Mouse (Mus musculus): ENCODE results near the gene Myo10. TPM values are rescaled to one million over a fixed set of nuclear protein-coding genes. Genes with fewer than 3 reads are reported as not detected.

The Myo10 gene
- polyA plus RNA-seq, 1 experiment from 2014 or later: 39.8 TPM

- Histone ChIP-seq H3K4me1 (peaks cover 36% of the 10 kb centered on the region), H3K36me3 (0 out of 2 replicates have a peak, but pooled peaks cover 4% of the 10 kb centered on the region), H3K4me3 (no peak overlapping the region), H3K9me3 (no peaks in the 10 kb centered on the region), H3K9ac (no peak overlapping the region), H3K4me2 (replicated peaks) (no peak overlapping the region), H3K27me3 (no peaks in the 10 kb centered on the region), H3K27ac (no peak overlapping the region)
- ATAC-seq (ENCODE audit: insufficient number of reproducible peaks, insufficient read depth, low FRiP score, low TSS enrichment): no peak
- 61% methylated on average over 5 of the region's 5 CpGs for WGBS
Measured at GRCm38 (mm10) chr15:25653680-25654079, 31.4 kb downstream of the Myo10 start.

- Histone ChIP-seq H3K9ac (no peak overlapping the region), H3K27ac (peak overlapping the region; percentile 72), H3K9me3 (no peaks in the 10 kb centered on the region), H3K4me1 (peaks cover 20% of the 10 kb centered on the region), H3K27me3 (no peaks in the 10 kb centered on the region), H3K4me2 (replicated peaks) (peak overlapping the region; percentile 25), H3K4me3 (no peak overlapping the region), H3K36me3 (0 out of 2 replicates have a peak, but pooled peaks cover 11% of the 10 kb centered on the region)
- 15% methylated on average over 8 of the region's 8 CpGs for WGBS
- 0 out of 2 replicates have a peak, but pooled peaks have one; percentile 18 for ATAC-seq (ENCODE audit: insufficient number of reproducible peaks, insufficient read depth, low FRiP score, low TSS enrichment)
Measured at GRCm38 (mm10) chr15:25662833-25663519, 40.7 kb downstream of the Myo10 start.

- Histone ChIP-seq H3K36me3 (0 out of 2 replicates have a peak, but pooled peaks cover 12% of the 10 kb centered on the region), H3K4me3 (no peak overlapping the region), H3K9ac (no peak overlapping the region), H3K4me2 (replicated peaks) (no peak overlapping the region), H3K9me3 (no peaks in the 10 kb centered on the region), H3K27me3 (no peaks in the 10 kb centered on the region), H3K4me1 (peaks cover 36% of the 10 kb centered on the region), H3K27ac (no peak overlapping the region)
- no peak for ATAC-seq (ENCODE audit: insufficient number of reproducible peaks, insufficient read depth, low FRiP score, low TSS enrichment)
- 52% methylated on average over 16 of the region's 16 CpGs for WGBS
Measured at GRCm38 (mm10) chr15:25669283-25670247, 47.2 kb downstream of the Myo10 start.

GRCm38 (mm10) chr15:25673231-25673980, 51.1 kb downstream of the Myo10 start:
- H3K9me3 ChIP-seq: no peaks in the 10 kb centered on the region
- no peaks in the 10 kb centered on the region for H3K36me3 ChIP-seq
- 20% methylated on average over 6 of the region's 6 CpGs for WGBS
- H3K27ac ChIP-seq: peak overlapping the region; percentile 0; the same call in 1 of the 2 replicates
- H3K9ac ChIP-seq: no peak overlapping the region
- no peak for ATAC-seq (ENCODE audit: insufficient number of reproducible peaks, insufficient read depth, low FRiP score, low TSS enrichment)
- H3K27me3 ChIP-seq: no peaks in the 10 kb centered on the region
- H3K4me2 ChIP-seq (replicated peaks): no peak overlapping the region
- no peak overlapping the region for H3K4me3 ChIP-seq
- H3K4me1 ChIP-seq: peaks cover 64% of the 10 kb centered on the region

GRCm38 (mm10) chr15:25674099-25674931, 52.0 kb downstream of the Myo10 start:
- no peak overlapping the region for H3K4me2 ChIP-seq (replicated peaks)
- no peak overlapping the region for H3K9ac ChIP-seq
- 77% methylated on average over 17 of the region's 17 CpGs for WGBS
- H3K27ac ChIP-seq: 0 out of 2 replicates have a peak overlapping the region, but pooled peaks have one; percentile 26
- peaks cover 65% of the 10 kb centered on the region for H3K4me1 ChIP-seq
- no peaks in the 10 kb centered on the region for H3K27me3 ChIP-seq
- no peaks in the 10 kb centered on the region for H3K36me3 ChIP-seq
- H3K9me3 ChIP-seq: no peaks in the 10 kb centered on the region
- ATAC-seq (ENCODE audit: insufficient number of reproducible peaks, insufficient read depth, low FRiP score, low TSS enrichment): no peak
- no peak overlapping the region for H3K4me3 ChIP-seq

GRCm38 (mm10) chr15:25674932-25675250, 52.6 kb downstream of the Myo10 start:
- no peak overlapping the region for H3K9ac ChIP-seq
- H3K27ac ChIP-seq: no peak overlapping the region
- H3K9me3 ChIP-seq: no peaks in the 10 kb centered on the region
- H3K4me1 ChIP-seq: peaks cover 66% of the 10 kb centered on the region
- no peak overlapping the region for H3K4me2 ChIP-seq (replicated peaks)
- no peaks in the 10 kb centered on the region for H3K36me3 ChIP-seq
- no peak overlapping the region for H3K4me3 ChIP-seq
- 79% methylated on average over 4 of the region's 4 CpGs for WGBS
- no peak for ATAC-seq (ENCODE audit: insufficient number of reproducible peaks, insufficient read depth, low FRiP score, low TSS enrichment)
- no peaks in the 10 kb centered on the region for H3K27me3 ChIP-seq

- Histone ChIP-seq H3K4me3 (no peak overlapping the region), H3K4me2 (replicated peaks) (no peak overlapping the region), H3K27me3 (no peaks in the 10 kb centered on the region), H3K4me1 (peaks cover 68% of the 10 kb centered on the region), H3K9me3 (no peaks in the 10 kb centered on the region), H3K9ac (no peak overlapping the region), H3K36me3 (no peaks in the 10 kb centered on the region), H3K27ac (no peak overlapping the region)
- ATAC-seq (ENCODE audit: insufficient number of reproducible peaks, insufficient read depth, low FRiP score, low TSS enrichment): no peak
- WGBS: 88% methylated on average over 11 of the region's 11 CpGs
Measured at GRCm38 (mm10) chr15:25675359-25675758, 53.0 kb downstream of the Myo10 start.

- no peaks in the 10 kb centered on the region for H3K9me3 ChIP-seq
- H3K4me3 ChIP-seq: no peak overlapping the region
- 61% methylated on average over 13 of the region's 13 CpGs for WGBS
- no peaks in the 10 kb centered on the region for H3K27me3 ChIP-seq
- peak overlapping the region; percentile 30; the same call in 1 of the 2 replicates for H3K27ac ChIP-seq
- H3K9ac ChIP-seq: no peak overlapping the region
- ATAC-seq (ENCODE audit: insufficient number of reproducible peaks, insufficient read depth, low FRiP score, low TSS enrichment): no peak
- H3K4me1 ChIP-seq: peaks cover 77% of the 10 kb centered on the region
- H3K36me3 ChIP-seq: no peaks in the 10 kb centered on the region
- H3K4me2 ChIP-seq (replicated peaks): no peak overlapping the region
Measured at GRCm38 (mm10) chr15:25676056-25676785, 53.9 kb downstream of the Myo10 start.

GRCm38 (mm10) chr15:25679081-25679480, 56.8 kb downstream of the Myo10 start:
- no peak overlapping the region for H3K4me2 ChIP-seq (replicated peaks)
- H3K27ac ChIP-seq: no peak overlapping the region
- H3K9ac ChIP-seq: no peak overlapping the region
- ATAC-seq (ENCODE audit: insufficient number of reproducible peaks, insufficient read depth, low FRiP score, low TSS enrichment): no peak
- 43% methylated on average over 3 of the region's 3 CpGs for WGBS
- H3K4me3 ChIP-seq: no peak overlapping the region
- peaks cover 71% of the 10 kb centered on the region for H3K4me1 ChIP-seq
- no peaks in the 10 kb centered on the region for H3K27me3 ChIP-seq
- H3K36me3 ChIP-seq: no peaks in the 10 kb centered on the region
- no peaks in the 10 kb centered on the region for H3K9me3 ChIP-seq

- H3K9ac ChIP-seq: no peak overlapping the region
- H3K27me3 ChIP-seq: no peaks in the 10 kb centered on the region
- no peaks in the 10 kb centered on the region for H3K36me3 ChIP-seq
- no peak overlapping the region for H3K4me2 ChIP-seq (replicated peaks)
- WGBS: 49% methylated on average over 4 of the region's 4 CpGs
- H3K27ac ChIP-seq: no peak overlapping the region
- H3K4me1 ChIP-seq: peaks cover 67% of the 10 kb centered on the region
- H3K9me3 ChIP-seq: no peaks in the 10 kb centered on the region
- no peak overlapping the region for H3K4me3 ChIP-seq
- no peak for ATAC-seq (ENCODE audit: insufficient number of reproducible peaks, insufficient read depth, low FRiP score, low TSS enrichment)
Measured at GRCm38 (mm10) chr15:25679616-25680015, 57.3 kb downstream of the Myo10 start.

Measured in embryonic facial prominence, embryonic 12.5 days (tissue).